Mouse (Mus musculus): ENCODE results near the gene Mbd3. TPM values are rescaled to one million over a fixed set of nuclear protein-coding genes. Genes with fewer than 3 reads are reported as not detected.
A peak's percentile ranks its signal among the peaks of the same experiment; 100 is the strongest.

Gene Mbd3
- total and polyA plus RNA-seq, 2 experiments: 21.1 to 73.5 TPM

GRCm38 (mm10) chr10:80382641-80383365, 16.5 kb downstream of the Mbd3 start:
- Histone ChIP-seq H3K9ac (ENCODE audit: low read depth, low read length) (no peak overlapping the region), H3K79me2 (ENCODE audit: control insufficient read depth, insufficient read depth, low read length) (peaks cover 7% of the 10 kb centered on the region), H3K4me3 (ENCODE audit: insufficient read depth, low read depth, low read length) (no peak overlapping the region), H3K27ac (replicated peaks; ENCODE audit: insufficient read depth, low read depth, low read length) (no peak overlapping the region), H3K27me3 (ENCODE audit: control insufficient read depth, insufficient read depth, low read length) (no peaks in the 10 kb centered on the region), H3K4me1 (ENCODE audit: control insufficient read depth, insufficient read depth, low read length) (peaks cover 7% of the 10 kb centered on the region; the same call in 1 of the 2 replicates), H3K36me3 (ENCODE audit: control insufficient read depth, insufficient read depth, low read length) (no peaks in the 10 kb centered on the region)
- WGBS: 92% methylated on average over 7 of the region's 7 CpGs
- TF ChIP-seq POLR2A (IDR thresholded peaks at IDR 0.05; ENCODE audit: extremely low read depth, insufficient read depth, low read length) (no peak), CTCF (IDR thresholded peaks at IDR 0.05; ENCODE audit: low read depth, low read length) (no peak)
- no peak for DNase-seq (ENCODE audit: extremely low read depth, low read depth, low spot score)

- no peak overlapping the region for H3K9ac ChIP-seq (ENCODE audit: low read depth, low read length)
- no peaks in the 10 kb centered on the region for H3K4me1 ChIP-seq (ENCODE audit: control insufficient read depth, insufficient read depth, low read length)
- TF ChIP-seq CTCF (IDR thresholded peaks at IDR 0.05; ENCODE audit: low read depth, low read length): peak; percentile 78
- no peak for TF ChIP-seq POLR2A (IDR thresholded peaks at IDR 0.05; ENCODE audit: extremely low read depth, insufficient read depth, low read length)
- WGBS: 55% methylated on average over 10 of the region's 10 CpGs
- H3K27ac ChIP-seq (replicated peaks; ENCODE audit: insufficient read depth, low read depth, low read length): no peak overlapping the region
- no peaks in the 10 kb centered on the region for H3K79me2 ChIP-seq (ENCODE audit: control insufficient read depth, insufficient read depth, low read length)
- H3K36me3 ChIP-seq (ENCODE audit: control insufficient read depth, insufficient read depth, low read length): no peaks in the 10 kb centered on the region
- H3K4me3 ChIP-seq (ENCODE audit: insufficient read depth, low read depth, low read length): no peak overlapping the region
- DNase-seq (ENCODE audit: extremely low read depth, low read depth, low spot score): no peak
- H3K27me3 ChIP-seq (ENCODE audit: control insufficient read depth, insufficient read depth, low read length): no peaks in the 10 kb centered on the region
Observed at GRCm38 (mm10) chr10:80377716-80378115, 21.6 kb downstream of the Mbd3 start.

- 1% methylated on average over 7 of the region's 7 CpGs for WGBS
- H3K27me3 ChIP-seq (ENCODE audit: control insufficient read depth, insufficient read depth, low read length): no peaks in the 10 kb centered on the region
- H3K4me3 ChIP-seq (ENCODE audit: insufficient read depth, low read depth, low read length): no peak overlapping the region
Observed at GRCm38 (mm10) chr10:80376160-80376559, 23.2 kb downstream of the Mbd3 start.

GRCm38 (mm10) chr10:80374063-80374462, 25.3 kb downstream of the Mbd3 start:
- H3K79me2 ChIP-seq (ENCODE audit: control insufficient read depth, insufficient read depth, low read length): no peaks in the 10 kb centered on the region
- no peak overlapping the region for H3K27ac ChIP-seq (replicated peaks; ENCODE audit: insufficient read depth, low read depth, low read length)
- H3K4me1 ChIP-seq (ENCODE audit: control insufficient read depth, insufficient read depth, low read length): no peaks in the 10 kb centered on the region
- H3K36me3 ChIP-seq (ENCODE audit: control insufficient read depth, insufficient read depth, low read length): no peaks in the 10 kb centered on the region
- TF ChIP-seq POLR2A (IDR thresholded peaks at IDR 0.05; ENCODE audit: extremely low read depth, insufficient read depth, low read length) (no peak), CTCF (IDR thresholded peaks at IDR 0.05; ENCODE audit: low read depth, low read length) (peak; percentile 84)
- 26% methylated on average over 6 of the region's 6 CpGs for WGBS
- H3K27me3 ChIP-seq (ENCODE audit: control insufficient read depth, insufficient read depth, low read length): no peaks in the 10 kb centered on the region
- peak; percentile 53 for DNase-seq (ENCODE audit: extremely low read depth, low read depth, low spot score)
- H3K9ac ChIP-seq (ENCODE audit: low read depth, low read length): no peak overlapping the region
- no peak overlapping the region for H3K4me3 ChIP-seq (ENCODE audit: insufficient read depth, low read depth, low read length)

More at GRCm38 (mm10) chr10:80376160-80376559, 23.2 kb downstream of the Mbd3 start:
- Histone ChIP-seq H3K27ac (replicated peaks; ENCODE audit: insufficient read depth, low read depth, low read length) (no peak overlapping the region), H3K79me2 (ENCODE audit: control insufficient read depth, insufficient read depth, low read length) (no peaks in the 10 kb centered on the region), H3K4me1 (ENCODE audit: control insufficient read depth, insufficient read depth, low read length) (no peaks in the 10 kb centered on the region), H3K9ac (ENCODE audit: low read depth, low read length) (no peak overlapping the region), H3K36me3 (ENCODE audit: control insufficient read depth, insufficient read depth, low read length) (no peaks in the 10 kb centered on the region)
- TF ChIP-seq POLR2A (IDR thresholded peaks at IDR 0.05; ENCODE audit: extremely low read depth, insufficient read depth, low read length) (no peak), CTCF (IDR thresholded peaks at IDR 0.05; ENCODE audit: low read depth, low read length) (peak; percentile 95)
- DNase-seq (ENCODE audit: extremely low read depth, low read depth, low spot score): peak; percentile 71

- Histone ChIP-seq H3K9ac (ENCODE audit: low read depth, low read length) (no peak overlapping the region), H3K27ac (replicated peaks; ENCODE audit: insufficient read depth, low read depth, low read length) (no peak overlapping the region), H3K36me3 (ENCODE audit: control insufficient read depth, insufficient read depth, low read length) (no peaks in the 10 kb centered on the region), H3K4me3 (ENCODE audit: insufficient read depth, low read depth, low read length) (no peak overlapping the region), H3K79me2 (ENCODE audit: control insufficient read depth, insufficient read depth, low read length) (no peaks in the 10 kb centered on the region), H3K4me1 (ENCODE audit: control insufficient read depth, insufficient read depth, low read length) (no peaks in the 10 kb centered on the region), H3K27me3 (ENCODE audit: control insufficient read depth, insufficient read depth, low read length) (no peaks in the 10 kb centered on the region)
- TF ChIP-seq CTCF (IDR thresholded peaks at IDR 0.05; ENCODE audit: low read depth, low read length) (no peak), POLR2A (IDR thresholded peaks at IDR 0.05; ENCODE audit: extremely low read depth, insufficient read depth, low read length) (no peak)
- no peak for DNase-seq (ENCODE audit: extremely low read depth, low read depth, low spot score)
- 89% methylated on average over 6 of the region's 6 CpGs for WGBS
Observed at GRCm38 (mm10) chr10:80372706-80373105, 26.6 kb downstream of the Mbd3 start.

GRCm38 (mm10) chr10:80371983-80372382, 27.4 kb downstream of the Mbd3 start:
- no peak overlapping the region for H3K9ac ChIP-seq (ENCODE audit: low read depth, low read length)
- no peak for TF ChIP-seq CTCF (IDR thresholded peaks at IDR 0.05; ENCODE audit: low read depth, low read length)
- TF ChIP-seq POLR2A (IDR thresholded peaks at IDR 0.05; ENCODE audit: extremely low read depth, insufficient read depth, low read length): no peak
- no peaks in the 10 kb centered on the region for H3K27me3 ChIP-seq (ENCODE audit: control insufficient read depth, insufficient read depth, low read length)
- no peaks in the 10 kb centered on the region for H3K79me2 ChIP-seq (ENCODE audit: control insufficient read depth, insufficient read depth, low read length)
- 74% methylated on average over 9 of the region's 9 CpGs for WGBS
- no peak overlapping the region for H3K27ac ChIP-seq (replicated peaks; ENCODE audit: insufficient read depth, low read depth, low read length)
- H3K4me3 ChIP-seq (ENCODE audit: insufficient read depth, low read depth, low read length): no peak overlapping the region
- H3K4me1 ChIP-seq (ENCODE audit: control insufficient read depth, insufficient read depth, low read length): peaks cover 3% of the 10 kb centered on the region; the same call in 1 of the 2 replicates
- H3K36me3 ChIP-seq (ENCODE audit: control insufficient read depth, insufficient read depth, low read length): no peaks in the 10 kb centered on the region
- no peak for DNase-seq (ENCODE audit: extremely low read depth, low read depth, low spot score)

Data from liver, adult 2 months (tissue).